Mouse (Mus musculus): Measurements from ENCODE around the gene Ifrd2. TPM values are rescaled to one million over a fixed set of nuclear protein-coding genes. Genes with fewer than 3 reads are reported as not detected.
A peak's percentile ranks its signal among the peaks of the same experiment; 100 is the strongest.

Ifrd2 gene
- polyA plus RNA-seq, 1 experiment from 2014 or later = 14.5 TPM

DNA sequence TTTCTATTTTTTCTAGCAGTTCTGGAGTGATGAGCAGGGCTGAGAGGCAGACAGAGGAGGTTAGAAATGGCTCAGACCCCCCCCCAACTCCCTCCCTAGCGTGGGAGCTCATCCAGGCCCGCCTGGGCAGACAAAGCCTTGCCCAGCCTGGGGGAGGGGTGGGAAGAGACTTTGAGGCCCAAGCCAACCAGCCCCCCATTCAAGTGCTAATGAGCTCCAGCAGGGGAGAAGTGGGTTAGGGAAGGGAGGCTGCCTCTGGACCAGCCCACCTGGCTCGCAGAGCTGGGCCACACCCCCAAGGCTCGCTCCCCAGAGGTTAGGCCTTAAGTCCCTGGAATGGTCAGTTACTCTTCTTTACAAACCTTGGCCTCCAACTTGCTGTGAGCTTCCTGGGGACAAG, 43.1 kb downstream of the Ifrd2 start:
- Histone ChIP-seq H3K27ac (replicated peaks; ENCODE audit: low read depth, low read length) (peak overlapping the region; percentile 99), H3K4me3 (replicated peaks; ENCODE audit: low read depth, low read length) (peak overlapping the region; percentile 17; the same call in 1 of the 2 replicates)

DNA sequence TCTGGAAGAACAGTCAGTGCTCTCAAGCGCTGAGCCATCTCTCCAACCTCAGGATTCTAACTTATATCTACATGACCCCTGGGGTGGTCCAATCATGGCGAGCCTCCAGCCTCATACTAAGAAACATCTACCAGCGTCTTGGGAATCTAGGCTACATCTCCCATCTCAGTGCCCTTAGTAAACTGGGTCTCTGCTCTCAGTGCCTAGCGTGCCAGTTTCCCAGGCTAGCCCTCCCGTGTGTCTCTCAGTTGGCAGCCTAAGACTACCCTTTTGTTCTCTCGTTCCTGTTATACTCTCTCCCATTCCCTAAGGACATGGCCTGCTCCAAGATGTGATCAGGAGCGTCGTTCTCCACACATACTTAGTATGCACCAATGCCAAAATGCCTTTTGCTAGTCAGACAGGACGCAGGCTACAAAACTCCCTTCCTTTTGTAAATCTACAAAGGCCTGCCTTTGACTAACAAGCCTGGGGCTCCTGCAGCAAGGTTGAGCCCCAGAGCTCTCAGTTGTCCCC, 43.9 kb downstream of the Ifrd2 start:
- Histone ChIP-seq H3K4me2 (ENCODE audit: low read length) (peak overlapping the region; percentile 85), H3K9ac (replicated peaks; ENCODE audit: low read length) (peak overlapping the region; percentile 84), H3K36me3 (ENCODE audit: control insufficient read depth, insufficient read depth, low read length) (0 out of 2 replicates have a peak, but pooled peaks cover 3% of the 10 kb centered on the region), H3K4me3 (replicated peaks; ENCODE audit: low read depth, low read length) (peak overlapping the region; percentile 80; the same call in 1 of the 2 replicates), H3K9me3 (ENCODE audit: control insufficient read depth, low read length) (no peaks in the 10 kb centered on the region), H3K27me3 (ENCODE audit: control insufficient read depth, insufficient read depth, low read length) (no peaks in the 10 kb centered on the region), H3K27ac (replicated peaks; ENCODE audit: low read depth, low read length) (peak overlapping the region; percentile 99), H3K4me1 (ENCODE audit: control insufficient read depth, insufficient read depth, low read length) (peaks cover 77% of the 10 kb centered on the region)
- DNase-seq = no peak
- ATAC-seq (ENCODE audit: low FRiP score, low TSS enrichment) = no peak
- WGBS = 17% methylated on average over 9 of the region's 9 CpGs

More for the DNA sequence above, 43.1 kb downstream of the Ifrd2 start:
- Histone ChIP-seq H3K9me3 (ENCODE audit: control insufficient read depth, low read length) (no peaks in the 10 kb centered on the region), H3K4me1 (ENCODE audit: control insufficient read depth, insufficient read depth, low read length) (peaks cover 76% of the 10 kb centered on the region), H3K27me3 (ENCODE audit: control insufficient read depth, insufficient read depth, low read length) (no peaks in the 10 kb centered on the region), H3K9ac (replicated peaks; ENCODE audit: low read length) (peak overlapping the region; percentile 51), H3K36me3 (ENCODE audit: control insufficient read depth, insufficient read depth, low read length) (peaks cover 3% of the 10 kb centered on the region), H3K4me2 (ENCODE audit: low read length) (peak overlapping the region; percentile 85)
- WGBS = 0% methylated on average over 4 of the region's 4 CpGs
- DNase-seq (peak; percentile 87), ATAC-seq (ENCODE audit: low FRiP score, low TSS enrichment) (peak; percentile 37)

DNA sequence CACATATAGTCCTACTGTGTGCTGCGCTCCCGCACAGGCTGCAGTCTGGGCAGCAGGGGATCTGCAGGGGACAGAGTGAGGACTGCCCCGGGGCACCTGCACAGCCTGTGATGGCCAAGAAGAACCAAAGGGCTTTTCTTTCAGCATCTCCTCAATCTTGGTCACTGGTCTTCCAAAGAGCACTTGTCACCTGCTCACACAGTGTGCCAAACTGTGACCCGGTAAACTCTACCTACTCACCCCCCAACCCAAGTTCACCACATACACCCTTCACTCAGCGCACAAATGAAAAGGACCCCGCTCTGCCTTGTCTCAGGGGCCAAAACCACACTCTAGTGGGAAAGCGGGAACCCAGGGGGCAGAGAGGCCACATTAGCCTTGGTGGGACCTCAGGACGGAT, 44.4 kb downstream of the Ifrd2 start:
- Histone ChIP-seq H3K4me2 (ENCODE audit: low read length) (peak overlapping the region; percentile 85), H3K9me3 (ENCODE audit: control insufficient read depth, low read length) (no peaks in the 10 kb centered on the region), H3K4me1 (ENCODE audit: control insufficient read depth, insufficient read depth, low read length) (peaks cover 76% of the 10 kb centered on the region), H3K27me3 (ENCODE audit: control insufficient read depth, insufficient read depth, low read length) (no peaks in the 10 kb centered on the region), H3K4me3 (replicated peaks; ENCODE audit: low read depth, low read length) (peak overlapping the region; percentile 80), H3K27ac (replicated peaks; ENCODE audit: low read depth, low read length) (peak overlapping the region; percentile 99), H3K36me3 (ENCODE audit: control insufficient read depth, insufficient read depth, low read length) (0 out of 2 replicates have a peak, but pooled peaks cover 3% of the 10 kb centered on the region), H3K9ac (replicated peaks; ENCODE audit: low read length) (peak overlapping the region; percentile 84)
- 54% methylated on average over 8 of the region's 8 CpGs for WGBS
- ATAC-seq (ENCODE audit: low FRiP score, low TSS enrichment) = no peak
- DNase-seq = no peak

DNA sequence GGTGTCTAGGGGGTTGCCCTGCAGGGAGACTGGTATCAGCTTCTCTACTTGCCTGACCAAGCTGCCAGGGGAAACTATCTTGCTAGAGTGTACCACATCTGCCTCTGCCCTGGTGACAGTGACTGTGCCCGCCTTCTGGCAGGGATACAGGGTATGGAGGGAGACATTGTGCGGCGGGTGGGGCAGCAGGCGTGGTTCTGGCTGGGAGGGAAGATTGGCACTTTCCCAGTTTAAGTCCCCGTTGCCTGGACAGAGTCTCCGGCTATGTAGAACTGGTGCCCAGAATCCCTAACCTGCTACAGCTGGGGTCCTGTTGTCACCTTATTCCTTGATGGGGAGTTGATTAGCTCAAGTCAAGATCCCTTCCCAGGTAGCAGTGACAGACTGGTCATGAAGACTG, 45.0 kb downstream of the Ifrd2 start:
- Histone ChIP-seq H3K9ac (replicated peaks; ENCODE audit: low read length) (peak overlapping the region; percentile 84), H3K36me3 (ENCODE audit: control insufficient read depth, insufficient read depth, low read length) (0 out of 2 replicates have a peak, but pooled peaks cover 3% of the 10 kb centered on the region), H3K27ac (replicated peaks; ENCODE audit: low read depth, low read length) (peak overlapping the region; percentile 99), H3K9me3 (ENCODE audit: control insufficient read depth, low read length) (no peaks in the 10 kb centered on the region), H3K4me1 (ENCODE audit: control insufficient read depth, insufficient read depth, low read length) (peaks cover 76% of the 10 kb centered on the region), H3K4me3 (replicated peaks; ENCODE audit: low read depth, low read length) (peak overlapping the region; percentile 80), H3K27me3 (ENCODE audit: control insufficient read depth, insufficient read depth, low read length) (no peaks in the 10 kb centered on the region), H3K4me2 (ENCODE audit: low read length) (peak overlapping the region; percentile 85)
- peak; percentile 61 for DNase-seq
- WGBS = 12% methylated on average over 6 of the region's 6 CpGs
- ATAC-seq (ENCODE audit: low FRiP score, low TSS enrichment) = no peak

DNA sequence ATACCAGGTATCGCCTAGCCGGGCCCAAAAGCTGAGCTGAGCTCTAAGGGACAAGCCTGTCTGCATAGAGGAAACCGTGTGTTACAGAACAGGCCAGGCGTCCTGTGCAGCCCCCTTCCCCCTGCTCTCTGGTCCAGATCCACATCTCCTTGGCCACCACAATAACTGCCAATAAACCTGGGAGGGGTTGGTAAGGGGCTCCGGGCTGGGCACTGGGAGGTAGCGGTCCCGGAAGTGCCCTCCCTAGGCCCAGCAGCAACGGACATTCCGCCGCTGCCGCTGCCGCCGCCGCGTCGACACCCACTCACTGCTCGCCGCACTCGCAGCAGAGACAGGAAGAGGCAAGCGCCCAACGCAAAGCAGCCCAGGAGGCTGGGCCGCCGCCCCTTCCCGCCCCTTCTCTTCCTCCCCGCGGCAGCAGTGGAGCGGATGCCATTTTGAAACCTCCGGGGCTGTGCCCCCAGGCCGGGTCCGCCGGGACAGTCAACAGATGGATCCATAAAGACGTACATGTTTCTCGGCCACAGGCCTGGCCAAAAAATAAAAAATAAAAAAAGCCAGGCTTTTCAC, 45.7 kb downstream of the Ifrd2 start:
- Histone ChIP-seq H3K4me3 (replicated peaks; ENCODE audit: low read depth, low read length) (peak overlapping the region; percentile 80), H3K27me3 (ENCODE audit: control insufficient read depth, insufficient read depth, low read length) (no peaks in the 10 kb centered on the region), H3K4me2 (ENCODE audit: low read length) (peak overlapping the region; percentile 85), H3K9ac (replicated peaks; ENCODE audit: low read length) (peak overlapping the region; percentile 84), H3K27ac (replicated peaks; ENCODE audit: low read depth, low read length) (peak overlapping the region; percentile 99), H3K36me3 (ENCODE audit: control insufficient read depth, insufficient read depth, low read length) (0 out of 2 replicates have a peak, but pooled peaks cover 3% of the 10 kb centered on the region), H3K9me3 (ENCODE audit: control insufficient read depth, low read length) (no peaks in the 10 kb centered on the region), H3K4me1 (ENCODE audit: control insufficient read depth, insufficient read depth, low read length) (peaks cover 72% of the 10 kb centered on the region)
- WGBS = 1% methylated on average over 33 of the region's 33 CpGs
- no peak for ATAC-seq (ENCODE audit: low FRiP score, low TSS enrichment)
- peak; percentile 81 for DNase-seq

DNA sequence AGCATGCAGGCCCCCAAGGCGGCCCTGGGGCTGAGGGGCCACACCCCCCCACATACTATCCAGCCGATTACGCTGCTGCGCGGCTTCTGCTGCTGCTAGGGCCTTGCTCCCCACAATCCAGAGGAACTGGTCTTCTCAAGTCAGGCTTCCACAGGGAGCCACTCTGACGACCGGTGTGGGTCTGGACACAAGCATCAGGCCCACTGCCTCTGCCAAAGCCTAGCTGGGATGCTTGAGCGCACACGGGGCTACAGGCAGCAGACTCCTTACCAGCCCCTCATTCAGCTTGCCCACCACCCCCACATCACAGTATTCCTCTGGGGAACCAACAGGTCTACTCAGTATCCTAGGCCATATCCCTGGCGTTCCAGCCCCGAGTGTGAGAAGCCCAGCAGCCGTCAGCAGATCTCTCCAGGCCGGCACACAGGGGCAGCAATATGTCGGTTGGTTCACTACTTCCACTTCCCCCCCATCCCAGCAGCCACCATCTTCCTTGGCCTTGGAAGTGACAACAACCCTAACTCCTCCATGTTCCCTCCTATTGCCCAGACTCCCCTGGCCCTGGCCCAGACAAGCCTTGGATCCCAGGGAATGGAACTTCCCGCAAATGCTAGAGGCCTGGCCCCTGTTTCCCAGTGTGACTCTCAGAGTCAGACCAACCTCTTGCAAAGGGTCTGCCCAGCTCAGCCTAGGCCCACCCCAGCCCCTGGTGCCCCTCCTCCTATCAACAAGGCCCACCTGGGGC, 46.4 kb downstream of the Ifrd2 start:
- Histone ChIP-seq H3K4me2 (ENCODE audit: low read length) (peak overlapping the region; percentile 85), H3K27me3 (ENCODE audit: control insufficient read depth, insufficient read depth, low read length) (no peaks in the 10 kb centered on the region), H3K9ac (replicated peaks; ENCODE audit: low read length) (peak overlapping the region; percentile 84), H3K9me3 (ENCODE audit: control insufficient read depth, low read length) (no peaks in the 10 kb centered on the region), H3K4me1 (ENCODE audit: control insufficient read depth, insufficient read depth, low read length) (peaks cover 66% of the 10 kb centered on the region), H3K36me3 (ENCODE audit: control insufficient read depth, insufficient read depth, low read length) (0 out of 2 replicates have a peak, but pooled peaks cover 3% of the 10 kb centered on the region), H3K27ac (replicated peaks; ENCODE audit: low read depth, low read length) (peak overlapping the region; percentile 99), H3K4me3 (replicated peaks; ENCODE audit: low read depth, low read length) (peak overlapping the region; percentile 80)
- peak; percentile 54 for DNase-seq
- 0% methylated on average over 15 of the region's 15 CpGs for WGBS
- ATAC-seq (ENCODE audit: low FRiP score, low TSS enrichment) = no peak

DNA sequence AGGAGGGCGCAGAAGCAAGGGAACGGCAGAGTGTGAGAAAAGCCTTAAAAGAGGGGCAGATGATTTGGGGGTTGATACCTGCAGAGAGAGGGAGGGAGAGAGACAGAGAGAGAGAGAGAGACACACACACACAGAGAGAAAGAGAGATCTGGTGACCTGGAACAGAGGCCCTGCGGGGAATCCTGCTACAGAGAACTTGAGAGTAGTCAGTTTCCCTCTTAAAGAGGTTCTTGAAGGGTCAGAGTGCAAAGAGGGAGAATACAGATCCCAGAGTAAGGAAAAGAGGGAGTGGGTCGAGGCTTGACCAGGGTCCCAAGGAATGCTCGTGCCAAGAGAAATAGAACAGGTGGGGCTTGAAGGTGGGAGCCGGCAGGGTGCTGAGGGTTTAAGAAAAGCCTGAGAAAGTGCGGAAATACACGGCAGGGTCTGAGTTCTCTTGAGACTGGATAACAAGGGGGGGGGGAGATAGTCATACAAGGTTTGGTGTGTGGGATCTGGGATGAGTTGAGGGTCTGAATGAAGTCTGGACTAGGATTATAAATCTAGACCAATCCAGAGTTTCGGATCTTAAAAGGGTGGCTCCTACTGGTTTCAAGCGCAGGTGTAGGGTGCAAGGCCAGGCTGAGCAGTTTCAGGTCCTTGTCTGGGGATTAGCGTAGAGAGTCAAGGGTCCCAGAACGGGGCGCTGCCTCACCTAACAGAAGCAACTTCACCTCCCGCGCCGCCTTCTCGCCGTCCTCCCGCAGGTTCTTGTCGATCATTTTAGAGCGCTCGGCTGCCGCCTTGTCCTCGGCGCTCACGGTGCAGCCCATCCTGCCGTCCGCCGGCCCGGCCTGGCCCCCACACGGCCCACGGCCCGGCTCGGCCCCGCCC, 47.2 kb downstream of the Ifrd2 start:
- DNase-seq (no peak), ATAC-seq (ENCODE audit: low FRiP score, low TSS enrichment) (no peak)
- Histone ChIP-seq H3K27ac (replicated peaks; ENCODE audit: low read depth, low read length) (peak overlapping the region; percentile 99), H3K4me2 (ENCODE audit: low read length) (peak overlapping the region; percentile 85), H3K4me3 (replicated peaks; ENCODE audit: low read depth, low read length) (peak overlapping the region; percentile 80), H3K9ac (replicated peaks; ENCODE audit: low read length) (peak overlapping the region; percentile 84), H3K9me3 (ENCODE audit: control insufficient read depth, low read length) (no peaks in the 10 kb centered on the region), H3K4me1 (ENCODE audit: control insufficient read depth, insufficient read depth, low read length) (peaks cover 57% of the 10 kb centered on the region), H3K27me3 (ENCODE audit: control insufficient read depth, insufficient read depth, low read length) (no peaks in the 10 kb centered on the region), H3K36me3 (ENCODE audit: control insufficient read depth, insufficient read depth, low read length) (no peaks in the 10 kb centered on the region)
- WGBS = under 1% methylated on average over 35 of the region's 35 CpGs

Measured in midbrain, embryonic 14.5 days (tissue).